Mouse (Mus musculus): Measurements from ENCODE around the gene Gm20696.

Gm20696 gene

GRCm38 (mm10) chr6:99233411-99233810 lies 433.2 kb downstream of the Gm20696 start:
- no peak for DNase-seq

GRCm38 (mm10) chr6:99228336-99228870 lies 438.2 kb downstream of the Gm20696 start:
- no peak for DNase-seq

GRCm38 (mm10) chr6:99221147-99221546 lies 445.4 kb downstream of the Gm20696 start:
- DNase-seq: no peak

GRCm38 (mm10) chr6:99220472-99220871 lies 446.1 kb downstream of the Gm20696 start:
- DNase-seq: no peak

DNA sequence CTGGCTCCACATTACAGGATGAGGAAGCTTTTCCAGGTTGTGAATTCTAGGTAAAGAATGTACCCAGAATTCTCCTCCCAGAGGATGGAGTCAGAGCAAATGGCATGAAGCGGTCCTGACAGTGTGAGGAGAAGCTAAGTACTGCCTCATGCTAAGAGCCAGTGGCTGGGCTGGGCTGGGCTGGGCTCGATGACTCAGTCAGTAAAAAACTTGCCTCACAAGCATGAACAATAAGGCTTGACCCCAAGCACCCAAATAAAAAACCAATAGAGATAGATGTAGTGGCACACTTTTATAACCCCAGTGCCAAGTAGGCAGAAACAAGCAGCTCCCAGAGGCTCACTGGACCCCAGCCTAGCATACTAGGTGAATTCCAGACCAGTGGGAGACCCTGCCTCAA lies 448.8 kb downstream of the Gm20696 start:
- DNase-seq: no peak

DNA sequence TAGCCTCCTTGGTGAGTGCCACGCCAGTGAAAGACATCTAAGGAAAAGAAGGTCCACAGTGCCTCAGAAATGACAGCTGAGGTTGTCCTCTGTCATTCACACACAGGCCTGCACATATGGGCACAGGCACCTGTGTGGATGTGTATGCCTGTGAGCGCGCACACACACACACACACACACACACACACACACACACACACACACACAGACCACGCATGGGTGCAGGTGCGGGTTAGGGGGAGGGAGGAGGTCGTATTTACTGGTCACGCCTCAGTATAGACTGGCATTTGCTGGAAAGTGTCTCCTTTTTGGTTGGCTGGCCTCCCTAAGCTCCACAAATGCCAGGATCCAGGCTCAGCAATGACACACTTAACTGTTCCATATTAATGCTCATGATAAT lies 449.4 kb downstream of the Gm20696 start:
- DNase-seq: no peak

- no peak for DNase-seq
Observed at GRCm38 (mm10) chr6:99212461-99212860, 454.1 kb downstream of the Gm20696 start.

- DNase-seq: no peak
Observed at GRCm38 (mm10) chr6:99211663-99212333, 454.8 kb downstream of the Gm20696 start.

- no peak for DNase-seq
Observed at GRCm38 (mm10) chr6:99210161-99210560, 456.4 kb downstream of the Gm20696 start.

Measured in right cerebral cortex, postnatal 25 days (tissue).